ENCODE assay signal across 13 mouse cellular contexts in the genomic region with DNA sequence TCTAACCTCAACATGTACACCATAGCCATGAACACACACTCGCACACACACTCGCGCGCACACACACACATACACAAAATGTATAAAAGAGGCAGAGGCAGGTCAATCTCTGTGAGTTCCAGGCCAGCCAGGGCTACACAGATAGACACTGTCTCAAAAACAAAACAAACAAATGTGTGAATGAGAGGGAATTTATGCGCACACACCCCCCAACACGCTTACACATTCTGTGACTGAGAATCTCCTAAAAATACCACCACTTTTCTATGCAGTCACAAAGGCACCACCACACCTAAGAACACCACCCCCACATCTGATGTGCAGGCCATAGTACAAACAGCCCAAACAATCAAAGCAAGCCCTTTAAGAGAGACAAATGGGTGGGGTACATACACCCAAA.
"Had no signal": no experiment of that assay in that cellular context is flagged by ENCODE, and none has a peak within 500 bp of the region (broad histone marks: within the 10 kb centered on the region; RNA-seq: fewer than 3 reads in every experiment).

No protein-coding gene starts in this region.

- ATAC-seq: intestine, embryonic 15.5 days; midbrain, embryonic 16.5 days had no signal

- H3K4me3 ChIP-seq: intestine, embryonic 15.5 days; limb, embryonic 15.5 days; liver, embryonic 15.5 days; midbrain, embryonic 10.5 days; neural tube, embryonic 13.5 days had no signal

- H3K9me3 ChIP-seq: intestine, embryonic 15.5 days; limb, embryonic 15.5 days; liver, embryonic 15.5 days; midbrain, embryonic 10.5 days; neural tube, embryonic 13.5 days had no signal

- H3K36me3 ChIP-seq: intestine, embryonic 15.5 days had no signal

- H3K9ac ChIP-seq: intestine, embryonic 15.5 days; limb, embryonic 15.5 days; liver, embryonic 15.5 days; lung, embryonic 14.5 days had no signal

- H3K4me2 ChIP-seq: intestine, embryonic 15.5 days; limb, embryonic 15.5 days; liver, embryonic 15.5 days; lung, embryonic 14.5 days; neural tube, embryonic 13.5 days had no signal

- H3K27me3 ChIP-seq: intestine, embryonic 15.5 days; limb, embryonic 15.5 days; liver, embryonic 15.5 days; neural tube, embryonic 13.5 days had no signal

- DNase-seq: kidney, adult 18-20 months; kidney, postnatal 14 days; lung, embryonic 14.5 days; lung, postnatal 14 days; retina, postnatal 1 day; right cerebral cortex, postnatal 4 days; thymus, postnatal 36 days had no signal

- H3K27ac ChIP-seq: intestine, embryonic 15.5 days; liver, embryonic 15.5 days; midbrain, embryonic 10.5 days; neural tube, embryonic 13.5 days had no signal
